Mouse (Mus musculus) lung, embryonic 16.5 days (tissue): Measurements from ENCODE around the gene Ltbr. TPM values are rescaled to one million over a fixed set of nuclear protein-coding genes. Genes with fewer than 3 reads are reported as not detected.
A peak's percentile ranks its signal among the peaks of the same experiment; 100 is the strongest.

Experiments
- ATAC-seq: fragments of 200-750 bp; cut with Nextera tagmentation; 2 replicates; pipeline ENCODE4 v1.8.0; 2017; ENCODE audit warnings: low read depth, mild to moderate bottlenecking, moderate library complexity
- H3K27ac ChIP-seq: fragments of 300-500 bp; sonication (generic); 2 replicates; pipeline ENCODE4 v1.5.1; 2014; ENCODE audit warnings: mild to moderate bottlenecking, control low read depth, low read length
- H3K27me3 ChIP-seq: fragments of 300-500 bp; sonication (generic); 2 replicates; pipeline ENCODE4 v1.6.1; 2014; ENCODE audit warnings: low read depth, low read length, mixed read lengths; ENCODE audit not compliant: control insufficient read depth, insufficient read depth
- H3K36me3 ChIP-seq: fragments of 300-500 bp; sonication (generic); 2 replicates; pipeline ENCODE4 v1.6.1; 2014; ENCODE audit warnings: low read length; ENCODE audit not compliant: control insufficient read depth, insufficient read depth
- H3K4me1 ChIP-seq: fragments of 300-500 bp; sonication (generic); replicated peaks from 2 replicates; pipeline ENCODE4 v1.6.1; 2014; ENCODE audit warnings: low read length, mixed read lengths; ENCODE audit not compliant: control insufficient read depth, insufficient read depth
- H3K4me2 ChIP-seq: fragments of 300-500 bp; sonication (generic); 2 replicates; pipeline ENCODE4 v1.6.1; 2014; ENCODE audit warnings: low read depth, low read length, control low read depth
- H3K4me3 ChIP-seq: fragments of 300-500 bp; sonication (generic); 2 replicates; pipeline ENCODE4 v1.5.1; 2014; ENCODE audit warnings: mild to moderate bottlenecking, low read length, control low read depth
- H3K9ac ChIP-seq: fragments of 300-500 bp; sonication (generic); 2 replicates; pipeline ENCODE4 v1.6.1; 2014; ENCODE audit warnings: low read length, control low read depth
- H3K9me3 ChIP-seq: fragments of 300-500 bp; sonication (generic); 2 replicates; pipeline ENCODE4 v1.6.1; 2016; ENCODE audit warnings: low read length; ENCODE audit not compliant: control insufficient read depth
- WGBS: fragments of 180-500 bp; shearing (Covaris S2); extraction: QIAGEN DNeasy Blood & Tissue Kit; methylation state at CpG from one replicate; pipeline ENCODE4 v1.1.7; 2014; 5-methylcytosine and 5-hydroxymethylcytosine counted together
- polyA plus RNA-seq: library from polyadenylated mRNA; unstranded; fragments of >200 nt; fragmentation: Nextera tagmentation; extraction: Ambion mirVana; gene quantifications from 2 replicates; pipeline ENCODE4 v1.2.1, GENCODE M21; 2015

The Ltbr gene
- polyA plus RNA-seq, 1 experiment from 2014 or later, result 91.1 TPM

DNA sequence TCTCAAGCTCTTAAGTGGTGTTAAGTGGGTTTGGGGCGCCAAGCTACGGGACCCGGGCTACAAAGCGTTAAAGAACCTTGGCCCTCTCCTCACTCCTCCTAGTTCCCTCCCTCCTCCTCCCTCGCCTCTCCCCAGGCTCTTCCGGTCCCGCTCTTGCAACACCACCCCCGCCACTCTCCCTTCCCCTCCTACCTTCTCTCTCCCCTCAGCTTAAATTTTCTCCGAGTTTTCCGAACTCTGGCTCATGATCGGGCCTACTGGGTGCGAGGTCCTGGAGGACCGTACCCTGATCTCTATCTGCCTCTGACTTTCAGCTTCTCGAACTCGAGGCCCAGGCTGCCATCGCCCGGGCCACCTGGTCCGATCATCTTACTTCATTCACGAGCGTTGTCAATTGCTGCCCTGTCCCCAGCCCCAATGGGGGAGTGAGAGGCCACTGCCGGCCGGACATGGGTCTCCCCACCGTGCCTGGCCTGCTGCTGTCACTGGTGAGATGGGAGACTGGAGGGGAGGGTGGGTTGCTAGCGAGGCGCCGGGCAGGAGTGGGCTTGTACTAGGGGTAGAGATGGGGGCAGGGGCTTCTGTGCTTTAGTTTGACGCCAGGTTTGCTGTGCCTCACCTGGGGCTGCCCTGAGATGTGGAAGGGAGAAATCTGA lies 36.0 kb upstream of the Ltbr start:
- peak overlapping the region; percentile 96 for H3K27ac ChIP-seq
- no peaks in the 10 kb centered on the region for H3K36me3 ChIP-seq
- peak overlapping the region; percentile 80 for H3K9ac ChIP-seq
- H3K4me3 ChIP-seq, result peak overlapping the region; percentile 79
- peak; percentile 92 for ATAC-seq
- WGBS, result 0% methylated on average over 27 of the region's 27 CpGs
- no peaks in the 10 kb centered on the region for H3K9me3 ChIP-seq
- peak overlapping the region; percentile 85 for H3K4me2 ChIP-seq
- peaks cover 57% of the 10 kb centered on the region for H3K4me1 ChIP-seq
- no peaks in the 10 kb centered on the region for H3K27me3 ChIP-seq

- peak within 1 kb of the TSS; percentile 80 for H3K9ac ChIP-seq
- no peaks in the 10 kb centered on the region for H3K27me3 ChIP-seq
- H3K36me3 ChIP-seq, result no peaks in the 10 kb centered on the region
- H3K4me3 ChIP-seq, result peak within 1 kb of the TSS; percentile 79
- H3K9me3 ChIP-seq, result no peaks in the 10 kb centered on the region
- H3K4me2 ChIP-seq, result peak within 1 kb of the TSS; percentile 85
- peak; percentile 55 for ATAC-seq
- H3K27ac ChIP-seq, result peak within 1 kb of the TSS; percentile 96
- H3K4me1 ChIP-seq, result peaks cover 54% of the 10 kb centered on the region
- WGBS, result 8% methylated on average over 22 of the region's 22 CpGs
Measured at GRCm38 (mm10) chr6:125348721-125349574, 35.3 kb upstream of the Ltbr start, which contains the start of gene Tnfrsf1a. Gene Tnfrsf1a, plus strand, starts transcription at chr6:125349362.

DNA sequence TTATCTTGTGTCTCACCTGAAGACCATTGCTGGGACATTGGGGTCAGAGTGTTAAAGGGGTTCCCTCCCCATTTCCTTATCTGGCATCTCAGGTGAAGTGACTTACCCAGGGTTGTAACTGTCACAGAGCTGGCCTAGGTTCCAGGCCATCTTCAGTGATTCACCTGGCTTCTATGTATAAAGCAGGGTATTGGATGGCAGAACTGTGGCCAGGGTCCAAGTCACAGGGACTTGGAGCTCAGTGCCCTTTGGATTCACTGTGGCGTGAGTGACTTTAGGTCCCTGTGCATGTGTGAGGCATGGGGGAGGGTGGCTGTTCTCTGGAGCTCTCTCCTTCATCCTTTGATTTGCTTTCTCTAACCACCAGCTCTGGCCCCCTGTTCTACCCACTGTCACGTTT lies 32.3 kb upstream of the Ltbr start:
- no peak overlapping the region for H3K27ac ChIP-seq
- 65% methylated on average over 2 of the region's 2 CpGs for WGBS

GRCm38 (mm10) chr6:125345625-125346024 lies 31.9 kb upstream of the Ltbr start:
- H3K4me2 ChIP-seq, result no peak overlapping the region
- no peak overlapping the region for H3K9ac ChIP-seq
- H3K4me3 ChIP-seq, result no peak overlapping the region
- no peak for ATAC-seq
- H3K27ac ChIP-seq, result no peak overlapping the region
- H3K27me3 ChIP-seq, result no peaks in the 10 kb centered on the region
- H3K36me3 ChIP-seq, result no peaks in the 10 kb centered on the region
- WGBS, result 63% methylated on average over 1 of the region's 1 CpGs
- H3K9me3 ChIP-seq, result no peaks in the 10 kb centered on the region
- peaks cover 34% of the 10 kb centered on the region for H3K4me1 ChIP-seq

More for the DNA sequence above, 32.3 kb upstream of the Ltbr start:
- no peaks in the 10 kb centered on the region for H3K36me3 ChIP-seq
- no peak for ATAC-seq
- H3K9ac ChIP-seq, result no peak overlapping the region
- H3K4me3 ChIP-seq, result no peak overlapping the region
- H3K4me1 ChIP-seq, result peaks cover 37% of the 10 kb centered on the region
- H3K4me2 ChIP-seq, result no peak overlapping the region
- H3K9me3 ChIP-seq, result no peaks in the 10 kb centered on the region
- H3K27me3 ChIP-seq, result no peaks in the 10 kb centered on the region

GRCm38 (mm10) chr6:125344866-125345265 lies 31.2 kb upstream of the Ltbr start:
- no peaks in the 10 kb centered on the region for H3K36me3 ChIP-seq
- 44% methylated on average over 4 of the region's 4 CpGs for WGBS
- H3K9me3 ChIP-seq, result no peaks in the 10 kb centered on the region
- peak overlapping the region; percentile 4; the same call in 1 of the 2 replicates for H3K27ac ChIP-seq
- H3K4me1 ChIP-seq, result peaks cover 34% of the 10 kb centered on the region
- no peak overlapping the region for H3K4me2 ChIP-seq
- no peak overlapping the region for H3K4me3 ChIP-seq
- no peaks in the 10 kb centered on the region for H3K27me3 ChIP-seq
- ATAC-seq, result no peak
- H3K9ac ChIP-seq, result no peak overlapping the region

DNA sequence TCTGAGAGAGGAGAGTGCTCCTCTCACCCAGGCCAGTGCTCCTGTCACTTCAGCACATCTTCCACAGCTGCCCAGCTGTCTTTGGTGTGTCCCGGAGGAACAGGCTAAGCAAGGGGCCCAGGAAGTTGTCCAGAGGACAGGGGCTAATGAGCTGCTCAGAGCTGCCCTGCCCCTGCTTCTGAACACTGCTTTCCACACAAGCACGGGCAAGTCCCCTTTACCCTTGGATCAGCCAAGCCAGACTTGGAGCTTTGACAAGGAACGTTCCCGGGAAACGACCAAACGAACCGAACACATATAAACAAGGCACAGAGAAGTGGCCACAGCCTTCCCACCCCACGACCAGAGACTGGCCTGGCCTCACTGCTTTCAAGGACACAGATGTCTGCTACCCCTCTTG lies 30.4 kb upstream of the Ltbr start:
- H3K4me1 ChIP-seq, result peaks cover 33% of the 10 kb centered on the region
- peak overlapping the region; percentile 4; the same call in 1 of the 2 replicates for H3K27ac ChIP-seq
- no peak overlapping the region for H3K4me2 ChIP-seq
- WGBS, result 11% methylated on average over 8 of the region's 8 CpGs
- peak; percentile 59 for ATAC-seq
- H3K4me3 ChIP-seq, result no peak overlapping the region
- no peaks in the 10 kb centered on the region for H3K27me3 ChIP-seq
- no peaks in the 10 kb centered on the region for H3K36me3 ChIP-seq
- H3K9me3 ChIP-seq, result no peaks in the 10 kb centered on the region
- peak overlapping the region; percentile 47 for H3K9ac ChIP-seq

GRCm38 (mm10) chr6:125342198-125342597 lies 28.5 kb upstream of the Ltbr start:
- no peaks in the 10 kb centered on the region for H3K36me3 ChIP-seq
- peaks cover 22% of the 10 kb centered on the region for H3K4me1 ChIP-seq
- peak overlapping the region; percentile 51; the same call in 1 of the 2 replicates for H3K27ac ChIP-seq
- H3K4me3 ChIP-seq, result no peak overlapping the region
- no peaks in the 10 kb centered on the region for H3K9me3 ChIP-seq
- no peaks in the 10 kb centered on the region for H3K27me3 ChIP-seq
- WGBS, result 69% methylated on average over 3 of the region's 3 CpGs
- no peak for ATAC-seq
- H3K9ac ChIP-seq, result 0 out of 2 replicates have a peak overlapping the region, but pooled peaks have one; percentile 15
- no peak overlapping the region for H3K4me2 ChIP-seq

DNA sequence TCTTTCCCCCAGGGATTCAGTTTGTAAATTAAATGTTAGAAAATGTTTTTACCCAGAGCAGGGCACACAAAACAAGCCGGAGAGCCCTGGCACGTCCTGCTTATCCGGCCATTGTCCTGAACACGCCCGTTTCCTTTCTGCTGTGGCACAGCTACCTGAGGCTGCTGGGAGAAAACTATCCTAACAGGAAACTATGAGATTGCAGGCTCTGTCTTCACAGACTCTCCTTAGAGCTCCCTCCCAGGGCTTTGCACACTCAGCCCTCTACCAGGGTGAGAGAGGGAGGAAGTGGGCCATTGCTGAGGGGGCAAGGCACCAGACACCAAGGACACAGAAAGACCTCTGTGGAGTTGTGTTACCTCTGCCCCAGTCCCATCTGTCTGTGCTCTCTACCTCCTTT lies 26.6 kb upstream of the Ltbr start:
- Histone ChIP-seq H3K4me1 (peaks cover 18% of the 10 kb centered on the region), H3K27me3 (no peaks in the 10 kb centered on the region), H3K9me3 (no peaks in the 10 kb centered on the region), H3K36me3 (no peaks in the 10 kb centered on the region), H3K27ac (peak overlapping the region; percentile 87), H3K4me2 (no peak overlapping the region), H3K4me3 (no peak overlapping the region), H3K9ac (no peak overlapping the region)
- peak; percentile 49 for ATAC-seq
- WGBS, result 66% methylated on average over 5 of the region's 5 CpGs
